Mouse (Mus musculus) megakaryocyte progenitor cell, adult 5-6 weeks (primary cell): Measurements from ENCODE around the gene Slc27a3. TPM values are rescaled to one million over a fixed set of nuclear protein-coding genes. Genes with fewer than 3 reads are reported as not detected.
A peak's percentile ranks its signal among the peaks of the same experiment; 100 is the strongest.

Experiments
- ATAC-seq: replicated peaks from 2 replicates; pipeline ENCODE4 v1.8.0; 2016; ENCODE audit warnings: mild to moderate bottlenecking, moderate TSS enrichment, inconsistent platforms; ENCODE audit not compliant: poor library complexity
- total RNA-seq, 2 experiments: library from RNA; stranded (forward) in 1 of 2; stranded (reverse) in 1 of 2; fragments of 157-497, 149-512 nt in 1 of 2; fragments of 200-1000 nt in 1 of 2; gene quantifications; 2 replicates each; pipeline versions ENCODE4 v1.2.3 to v1.2.4; 2015 to 2017

The Slc27a3 gene
- total RNA-seq (2015) (0.17 and 0.32 TPM in 2 replicates), total RNA-seq (2017) (0.27 and 0.83 TPM in 2 replicates)

DNA sequence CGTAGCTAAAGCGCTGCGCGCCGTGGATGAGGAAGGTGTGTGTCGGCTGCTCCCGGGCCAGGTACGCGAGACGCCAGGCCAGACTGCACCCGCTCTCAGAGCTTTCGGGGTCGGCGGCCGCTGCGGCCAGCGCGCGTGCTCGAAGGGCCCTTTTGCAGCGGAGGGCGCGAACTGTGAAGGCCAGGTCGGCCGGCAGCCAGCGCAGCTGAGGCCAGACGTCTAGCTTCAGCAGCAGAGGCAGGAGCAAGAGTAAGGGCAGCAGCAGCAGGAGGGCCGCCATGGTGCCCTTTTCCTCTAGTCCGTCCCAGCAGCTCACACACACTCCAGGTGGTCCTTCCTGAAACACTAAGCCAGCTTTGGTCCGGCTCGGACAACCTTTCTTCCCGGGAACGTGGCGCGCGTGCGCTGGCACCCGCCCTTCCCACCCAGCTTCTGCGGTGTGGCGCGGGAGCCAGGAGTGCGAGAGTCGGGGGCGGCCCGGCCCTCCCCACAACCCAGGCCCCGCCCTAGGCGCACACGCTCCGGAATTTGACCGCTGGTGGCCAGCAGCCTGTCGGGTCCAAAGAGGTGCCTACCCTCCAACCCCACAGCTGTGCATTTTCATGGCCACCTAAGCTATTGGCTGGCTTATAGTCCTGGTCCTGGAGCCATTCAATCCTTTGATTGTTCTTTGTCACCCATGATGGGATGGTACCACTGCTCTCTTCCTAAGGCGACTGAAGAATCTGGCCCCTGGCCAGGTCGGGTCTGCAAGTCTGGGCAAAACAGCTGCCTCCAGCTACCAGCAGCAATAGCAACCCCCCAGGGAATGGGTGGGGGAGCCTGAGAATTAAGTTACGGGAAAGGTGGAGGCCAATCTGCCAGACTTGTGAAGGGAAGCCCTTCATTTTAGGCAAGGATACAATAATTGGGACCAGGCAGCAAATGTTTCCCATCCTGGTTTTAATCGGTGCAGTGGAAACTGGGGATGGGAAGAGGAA lies at the start of gene Slc27a3:
Gene Slc27a3 (minus strand): TSS at position 428 of the 980 bp plus-strand sequence.
- ATAC-seq = no peak

DNA sequence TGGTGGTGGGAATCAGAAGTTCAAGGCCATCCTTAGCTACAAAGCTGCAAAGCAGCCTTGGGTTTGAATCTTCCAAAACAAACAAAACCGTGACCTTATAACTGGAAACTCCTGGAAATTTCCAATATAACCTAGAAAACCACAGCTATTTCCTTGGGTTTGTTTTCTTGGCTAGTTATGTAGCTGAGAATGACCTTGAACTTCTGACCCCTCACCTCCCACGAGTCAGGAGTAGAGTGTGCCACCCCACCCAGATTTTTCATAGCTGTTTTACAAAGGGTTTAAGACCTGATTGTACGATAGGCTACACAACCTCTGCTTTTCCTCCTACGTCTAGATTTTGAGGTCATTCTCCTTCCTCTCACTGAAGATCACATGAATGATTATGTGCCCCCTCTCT lies 47.4 kb upstream of the Slc27a3 start:
- ATAC-seq = no peak

GRCm38 (mm10) chr3:90434073-90434730 lies 44.5 kb upstream of the Slc27a3 start:
- ATAC-seq = no peak

DNA sequence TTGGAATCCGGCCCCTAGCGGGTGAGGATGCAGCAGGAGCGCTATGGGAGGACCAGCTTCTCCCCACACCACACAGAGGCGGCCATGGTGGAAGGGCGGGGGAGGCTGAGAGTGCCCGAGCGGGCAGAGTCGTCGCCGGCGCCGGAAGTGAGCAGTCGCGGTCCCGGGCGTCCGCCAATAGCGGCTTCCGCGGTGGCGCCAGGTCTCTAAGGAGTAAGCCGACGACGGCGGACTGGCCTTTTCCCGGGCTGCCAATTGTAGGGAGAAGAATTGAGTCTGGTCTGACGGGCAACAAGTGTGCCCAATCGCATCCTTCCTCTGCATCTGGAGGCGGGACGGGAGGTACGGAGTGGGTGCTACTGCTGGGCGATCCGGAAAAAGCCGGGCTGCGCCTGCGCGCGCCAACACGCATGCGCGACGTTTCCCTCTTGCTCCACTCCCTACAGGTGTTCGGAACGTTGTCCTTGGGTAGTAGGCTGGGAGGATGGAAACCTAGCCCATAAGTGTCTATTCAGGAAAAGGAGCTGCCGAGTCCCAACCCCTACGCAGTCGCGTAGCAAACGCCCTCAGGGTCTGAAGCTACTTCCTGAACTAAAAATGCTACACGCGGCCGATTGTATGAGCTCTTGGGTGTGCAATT lies 43.8 kb upstream of the Slc27a3 start, which contains the start of gene Ints3:
Gene Ints3 (minus strand): TSS at position 242 of the 640 bp plus-strand sequence.
- ATAC-seq = peak; percentile 96

DNA sequence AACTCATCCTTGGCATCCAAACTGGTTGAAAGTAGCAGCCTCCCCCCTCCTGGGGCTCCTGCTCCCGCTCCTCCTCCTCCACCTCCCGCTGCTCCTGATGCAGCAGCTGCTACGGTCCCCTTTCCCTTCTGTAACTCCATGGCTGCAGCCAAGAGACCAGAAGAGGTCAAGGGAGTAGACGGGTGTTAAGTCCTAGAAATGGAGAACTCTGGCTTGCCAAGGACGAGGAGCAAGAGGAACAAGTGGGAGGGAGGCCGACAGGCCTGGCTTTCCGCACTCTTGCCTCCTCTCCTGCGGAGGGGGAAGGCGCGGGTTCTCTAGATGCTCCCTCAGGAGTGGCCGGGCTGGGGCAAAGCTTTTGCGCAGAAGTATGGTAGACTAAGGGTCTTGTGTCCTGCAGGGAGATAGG lies 43.1 kb upstream of the Slc27a3 start:
- ATAC-seq = peak; percentile 25

DNA sequence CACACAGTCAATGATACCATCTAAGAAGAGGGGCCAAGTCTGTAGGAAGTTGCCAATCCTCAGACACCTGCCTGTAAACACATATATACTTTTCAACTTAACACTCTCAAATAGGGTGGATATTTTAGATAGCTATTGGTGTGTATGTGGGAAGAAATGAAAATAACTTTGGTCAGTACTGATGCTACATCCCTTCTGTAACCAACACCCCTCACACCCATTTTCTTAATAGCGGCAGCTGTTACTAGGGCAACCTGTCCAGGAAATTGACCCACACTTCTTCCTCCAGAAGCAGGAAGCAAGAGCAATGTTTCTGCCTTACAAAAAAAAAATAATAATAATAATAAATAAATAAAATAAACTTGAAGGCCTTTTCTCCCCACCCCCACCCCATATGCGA lies 42.6 kb upstream of the Slc27a3 start:
- ATAC-seq = no peak

GRCm38 (mm10) chr3:90429576-90429975 lies 39.8 kb upstream of the Slc27a3 start:
- no peak for ATAC-seq

- no peak for ATAC-seq
Measured at GRCm38 (mm10) chr3:90428186-90428585, 38.4 kb upstream of the Slc27a3 start.

DNA sequence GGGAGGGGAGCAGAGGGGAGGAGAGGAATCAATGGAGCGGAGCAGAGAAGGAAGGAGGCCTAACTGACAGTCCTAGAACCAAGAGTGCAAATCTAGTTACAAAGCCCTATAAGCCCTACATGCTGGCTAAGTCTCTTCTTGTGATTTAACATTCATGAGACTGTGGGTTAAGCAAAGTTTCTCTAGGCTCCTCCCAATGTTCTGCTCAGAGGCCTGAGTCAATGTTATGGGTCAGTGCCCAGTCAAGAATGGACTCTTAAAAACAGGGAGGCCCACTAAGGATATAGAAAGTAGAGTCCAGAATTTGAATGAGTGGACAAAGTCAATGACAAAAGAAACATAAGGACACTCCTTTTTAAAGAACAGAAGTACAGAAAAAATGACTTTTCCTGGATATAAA lies 37.8 kb upstream of the Slc27a3 start:
- ATAC-seq = no peak

DNA sequence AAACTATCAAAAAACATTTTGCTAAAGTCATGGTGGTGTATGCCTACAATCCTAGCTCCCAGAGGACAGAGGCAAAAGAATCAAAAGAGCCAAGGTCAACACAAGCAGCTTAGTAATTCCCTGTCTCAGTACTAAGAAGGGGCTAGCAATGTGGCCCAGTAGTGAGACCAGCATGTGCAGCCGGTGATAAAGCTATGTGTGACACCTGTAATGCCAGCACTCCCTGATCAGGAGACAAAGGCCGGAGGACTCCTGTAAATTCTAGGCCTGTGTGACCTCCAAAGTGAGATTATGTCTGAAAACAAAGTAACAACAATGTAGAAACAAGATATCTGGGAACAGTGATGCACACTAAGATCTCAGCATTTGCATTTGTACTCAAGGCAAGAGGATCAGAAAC lies 35.8 kb upstream of the Slc27a3 start:
- ATAC-seq = 0 out of 2 replicates have a peak, but pooled peaks have one; percentile 23

DNA sequence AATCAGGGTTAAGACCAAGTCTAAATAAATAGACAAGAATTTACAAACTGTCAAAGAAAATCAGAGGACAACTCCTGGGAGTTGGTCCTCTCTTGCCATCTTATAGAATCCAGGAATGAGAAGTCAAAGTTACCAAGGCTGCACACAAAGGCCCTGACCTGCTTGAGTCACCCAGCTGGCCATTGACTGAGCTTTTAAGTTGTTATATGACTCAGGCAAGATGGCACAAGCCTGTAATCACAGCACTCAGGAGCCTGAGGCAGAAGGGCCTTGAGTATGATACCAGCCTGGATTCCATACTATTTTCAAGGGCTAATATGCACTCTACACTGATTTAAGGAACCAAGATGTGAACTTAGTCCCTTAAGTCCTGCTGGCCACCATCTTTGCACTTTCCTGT lies 33.8 kb upstream of the Slc27a3 start:
- ATAC-seq = no peak

GRCm38 (mm10) chr3:90420696-90421095 lies 31.0 kb upstream of the Slc27a3 start:
- ATAC-seq = no peak

- ATAC-seq = no peak
Measured at GRCm38 (mm10) chr3:90413011-90413396, 23.3 kb upstream of the Slc27a3 start.

GRCm38 (mm10) chr3:90412312-90413010 lies 22.7 kb upstream of the Slc27a3 start:
- peak; percentile 88 for ATAC-seq

GRCm38 (mm10) chr3:90408721-90409120 lies 19.0 kb upstream of the Slc27a3 start:
- ATAC-seq = peak; percentile 48

- ATAC-seq = no peak
Measured at GRCm38 (mm10) chr3:90406414-90406813, 16.7 kb upstream of the Slc27a3 start.

DNA sequence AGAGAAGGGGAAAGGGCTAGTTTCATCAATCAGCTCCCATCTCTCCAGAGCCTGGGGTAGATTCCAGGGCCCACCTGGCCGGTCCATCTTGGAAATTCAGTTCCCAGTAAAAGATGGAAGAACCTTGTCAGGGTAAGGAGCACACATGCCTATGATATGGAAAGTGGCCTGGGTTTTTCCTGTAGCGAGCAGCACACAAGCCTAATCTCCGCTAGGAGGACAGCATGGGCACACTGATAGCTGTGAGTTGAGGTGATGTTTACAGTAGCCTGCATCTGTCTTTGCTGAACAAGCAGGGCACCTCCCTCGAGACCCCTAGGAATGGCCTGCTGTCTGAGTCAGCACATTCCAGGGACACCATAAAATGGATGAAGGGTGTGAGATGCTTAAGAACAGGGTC lies 14.9 kb upstream of the Slc27a3 start:
- no peak for ATAC-seq

- ATAC-seq = no peak
Measured at GRCm38 (mm10) chr3:90404121-90404520, 14.4 kb upstream of the Slc27a3 start.

DNA sequence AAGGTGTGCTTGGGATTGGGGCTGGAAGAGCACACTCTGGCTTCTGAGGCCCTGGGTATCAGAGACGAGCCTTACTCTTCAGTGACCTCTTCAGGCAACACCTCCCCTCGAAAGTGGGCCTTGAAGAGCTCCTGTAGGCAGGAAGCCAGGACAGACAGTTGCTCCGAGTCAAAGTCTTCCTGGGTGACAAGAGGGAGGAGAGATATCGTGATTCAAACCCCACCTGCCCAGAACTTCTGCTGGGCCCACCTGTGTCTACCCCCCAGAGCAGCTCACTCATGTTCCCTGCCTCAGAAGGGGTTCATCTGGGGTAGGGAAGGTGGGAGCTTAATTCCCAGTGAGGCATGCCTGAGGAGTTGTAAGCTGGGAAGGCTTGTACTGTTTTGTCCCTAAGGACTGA lies 11.3 kb upstream of the Slc27a3 start:
- no peak for ATAC-seq

DNA sequence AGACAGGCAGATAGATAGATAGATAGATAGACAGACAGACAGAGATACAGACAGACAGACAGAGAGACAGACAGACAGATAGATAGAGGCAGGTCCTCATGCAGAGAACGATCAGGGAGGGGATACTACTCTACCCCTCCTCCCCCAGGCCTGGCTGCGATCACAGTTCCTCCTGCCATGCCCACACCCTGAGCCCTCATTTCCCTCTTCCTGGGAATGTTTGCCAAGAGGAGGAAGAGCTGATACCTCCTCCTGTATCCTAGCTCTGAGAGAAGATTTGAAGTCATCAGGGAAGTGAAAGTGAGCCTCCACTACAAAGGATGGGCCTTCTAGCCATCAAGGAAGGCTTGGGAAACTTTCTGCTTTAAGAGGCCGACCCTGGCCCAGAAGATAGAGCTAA lies 5.9 kb upstream of the Slc27a3 start:
- no peak for ATAC-seq

DNA sequence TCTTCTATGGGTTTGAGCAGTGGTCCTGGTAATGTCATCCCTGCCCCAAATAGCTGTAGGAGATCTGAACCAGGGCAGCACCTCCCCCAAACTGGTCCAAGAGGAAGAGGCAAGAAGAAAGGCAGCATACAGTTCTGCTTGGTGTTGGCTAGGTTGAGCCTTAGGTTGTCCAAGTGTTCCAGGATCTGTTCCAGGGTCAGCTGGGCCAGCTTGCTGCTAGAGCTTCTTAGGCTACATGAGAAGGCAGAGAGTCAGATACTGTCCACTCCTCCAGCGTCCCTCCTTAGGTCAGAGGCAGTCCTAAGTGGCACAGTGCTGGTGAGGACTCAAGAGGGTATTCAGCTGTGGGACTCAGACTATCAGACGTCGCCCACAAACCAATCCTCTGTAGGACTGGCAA lies 2.9 kb upstream of the Slc27a3 start:
- ATAC-seq = no peak
